Mouse (Mus musculus): Measurements from ENCODE around the gene Shpk. TPM values are rescaled to one million over a fixed set of nuclear protein-coding genes. Genes with fewer than 3 reads are reported as not detected.

Shpk gene
- 1.6 and 2.3 TPM in 2 replicates for polyA plus RNA-seq (2016; fragmentation: Nextera tagmentation; extraction: Ambion mirVana)

DNA sequence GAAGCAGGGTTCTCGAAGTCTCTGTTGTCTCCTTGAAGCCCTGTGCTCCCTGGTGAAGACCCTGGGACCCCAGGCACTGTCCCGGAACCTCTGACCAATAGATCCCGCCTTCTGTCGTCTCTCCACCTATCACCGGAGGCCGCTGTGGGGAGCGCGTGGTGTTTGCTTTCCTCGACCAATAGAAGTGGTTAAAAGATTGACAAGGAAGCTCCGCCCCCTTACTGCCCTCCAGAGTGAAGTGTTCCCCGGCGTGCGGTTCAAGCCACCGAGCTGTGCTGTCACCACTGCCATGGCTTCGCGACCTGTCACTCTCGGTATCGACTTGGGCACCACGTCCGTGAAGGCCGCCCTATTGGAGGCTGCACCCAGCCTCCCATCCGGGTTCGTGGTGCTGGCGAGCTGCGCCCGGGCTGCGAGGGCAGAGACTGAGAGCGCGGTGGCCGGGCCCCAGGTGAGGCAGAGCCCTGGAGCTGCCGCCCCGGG, at the start of gene Shpk:
Gene Shpk, plus strand, starts transcription at position 231 of the 483 bp plus-strand sequence.
- Histone ChIP-seq H3K27me3 (peaks cover 7% of the 10 kb centered on the region; the same call in 1 of the 2 replicates), H3K4me1 (replicated peaks) (peaks cover 15% of the 10 kb centered on the region), H3K27ac (no peak within 1 kb of the TSS), H3K36me3 (0 out of 2 replicates have a peak, but pooled peaks cover 3% of the 10 kb centered on the region), H3K4me2 (peak within 1 kb of the TSS; percentile 84), H3K9me3 (no peaks in the 10 kb centered on the region), H3K4me3 (replicated peaks) (peak within 1 kb of the TSS; percentile 67), H3K9ac (replicated peaks) (peak within 1 kb of the TSS; percentile 73)
- under 1% methylated on average over 32 of the region's 32 CpGs for WGBS
- peak; percentile 97 for ATAC-seq (ENCODE audit: insufficient number of reproducible peaks, insufficient read depth, low FRiP score, low TSS enrichment, low read depth)

DNA sequence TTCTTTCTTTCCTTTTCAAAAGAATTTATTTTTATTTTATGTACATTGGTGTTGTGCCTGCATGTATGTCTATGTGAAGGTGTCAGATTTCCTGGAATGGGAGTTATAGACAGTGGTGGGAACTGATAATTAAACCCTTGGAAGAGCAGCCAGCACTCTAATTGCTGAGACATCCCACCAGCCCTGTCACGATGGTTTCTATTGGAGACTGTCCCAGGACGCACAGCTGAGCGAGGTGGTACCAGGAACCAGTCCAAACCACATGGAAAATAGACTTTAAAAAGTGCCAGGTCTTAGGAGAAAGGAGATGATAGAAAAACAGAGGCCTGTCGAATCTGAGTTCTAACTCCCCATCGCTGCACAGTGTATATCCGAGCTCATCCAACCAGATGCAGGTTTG, 44.2 kb upstream of the Shpk start:
- no peaks in the 10 kb centered on the region for H3K4me1 ChIP-seq (replicated peaks)
- no peaks in the 10 kb centered on the region for H3K9me3 ChIP-seq
- ATAC-seq (ENCODE audit: insufficient number of reproducible peaks, insufficient read depth, low FRiP score, low TSS enrichment, low read depth) = no peak
- no peak overlapping the region for H3K4me3 ChIP-seq (replicated peaks)
- no peak overlapping the region for H3K9ac ChIP-seq (replicated peaks)
- 74% methylated on average over 6 of the region's 6 CpGs for WGBS
- peaks cover 38% of the 10 kb centered on the region for H3K27me3 ChIP-seq
- H3K36me3 ChIP-seq = no peaks in the 10 kb centered on the region
- H3K27ac ChIP-seq = no peak overlapping the region
- H3K4me2 ChIP-seq = no peak overlapping the region

DNA sequence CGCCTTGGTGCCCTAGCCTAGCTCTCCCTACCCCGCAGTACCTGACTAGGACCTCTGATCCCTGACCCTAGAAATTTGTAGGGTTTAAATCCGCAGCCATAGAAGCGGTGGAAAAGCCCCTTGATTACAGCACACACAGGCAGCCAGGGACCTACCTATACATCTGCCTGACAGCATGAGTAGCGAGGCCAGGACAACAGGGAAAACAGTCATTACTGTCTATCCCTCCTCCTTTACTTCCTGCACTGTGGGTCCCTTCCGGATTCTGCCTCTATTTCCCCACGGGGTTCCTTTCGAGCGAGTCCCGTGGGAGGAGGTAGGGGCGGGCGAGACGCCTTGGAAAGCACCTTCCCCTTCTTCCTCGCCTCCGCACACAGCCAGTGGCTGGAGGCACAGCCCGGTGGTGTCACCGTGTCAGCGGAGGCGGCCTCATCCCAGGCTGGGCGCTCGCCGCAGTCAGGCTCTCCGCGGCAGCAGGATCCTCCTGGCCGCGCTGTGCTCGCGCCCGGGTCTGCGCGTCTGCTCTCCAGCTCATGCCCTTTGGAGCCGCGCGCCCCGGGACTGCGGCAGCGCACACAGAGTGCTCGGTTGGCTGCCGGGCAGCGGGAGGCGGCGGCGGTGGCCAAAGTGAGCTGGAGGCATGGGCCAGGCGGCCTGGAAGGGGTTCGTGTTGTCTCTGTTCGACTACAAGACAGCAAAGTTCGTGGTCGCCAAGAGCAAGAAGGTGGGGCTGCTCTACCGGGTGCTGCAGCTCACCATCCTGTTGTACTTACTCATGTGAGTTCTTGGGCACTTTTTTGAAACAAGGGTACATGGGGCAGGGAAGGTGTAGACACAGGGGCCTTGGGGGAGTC, 39.1 kb upstream of the Shpk start, which contains the start of gene P2rx5:
Gene P2rx5, plus strand, starts transcription at position 465 of the 854 bp plus-strand sequence.
- peak within 1 kb of the TSS; percentile 56 for H3K9ac ChIP-seq (replicated peaks)
- peak within 1 kb of the TSS; percentile 89 for H3K4me2 ChIP-seq
- no peaks in the 10 kb centered on the region for H3K9me3 ChIP-seq
- ATAC-seq (ENCODE audit: insufficient number of reproducible peaks, insufficient read depth, low FRiP score, low TSS enrichment, low read depth) = no peak
- peaks cover 54% of the 10 kb centered on the region for H3K27me3 ChIP-seq
- 2% methylated on average over 49 of the region's 49 CpGs for WGBS
- peaks cover 9% of the 10 kb centered on the region; the same call in 1 of the 2 replicates for H3K4me1 ChIP-seq (replicated peaks)
- H3K4me3 ChIP-seq (replicated peaks) = peak within 1 kb of the TSS; percentile 49
- H3K36me3 ChIP-seq = no peaks in the 10 kb centered on the region
- no peak within 1 kb of the TSS for H3K27ac ChIP-seq

DNA sequence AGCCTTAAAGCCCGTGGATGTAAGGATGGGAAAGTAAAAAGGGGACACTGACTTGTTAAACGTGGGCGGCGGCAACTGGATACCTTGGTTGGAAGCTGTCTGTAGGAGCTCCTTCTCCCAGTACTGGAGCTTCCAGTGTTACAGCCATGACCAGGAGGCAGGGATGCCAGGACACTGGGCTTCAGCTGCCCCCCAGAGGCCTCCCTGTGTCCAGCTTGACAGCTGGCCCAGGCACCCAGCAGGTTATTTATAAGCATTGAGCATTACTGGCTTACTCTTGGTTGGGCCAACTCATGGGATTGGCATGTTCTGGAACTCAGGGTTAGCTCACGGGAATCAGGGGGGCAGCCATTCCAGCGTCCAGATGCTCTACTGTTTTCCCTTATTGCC, 38.5 kb upstream of the Shpk start:
- H3K9ac ChIP-seq (replicated peaks) = no peak overlapping the region
- H3K4me2 ChIP-seq = peak overlapping the region; percentile 89
- WGBS = 19% methylated on average over 6 of the region's 6 CpGs
- H3K36me3 ChIP-seq = no peaks in the 10 kb centered on the region
- H3K27me3 ChIP-seq = peaks cover 48% of the 10 kb centered on the region
- H3K4me3 ChIP-seq (replicated peaks) = peak overlapping the region; percentile 49
- H3K27ac ChIP-seq = no peak overlapping the region
- no peaks in the 10 kb centered on the region for H3K9me3 ChIP-seq
- no peak for ATAC-seq (ENCODE audit: insufficient number of reproducible peaks, insufficient read depth, low FRiP score, low TSS enrichment, low read depth)
- peaks cover 9% of the 10 kb centered on the region; the same call in 1 of the 2 replicates for H3K4me1 ChIP-seq (replicated peaks)

DNA sequence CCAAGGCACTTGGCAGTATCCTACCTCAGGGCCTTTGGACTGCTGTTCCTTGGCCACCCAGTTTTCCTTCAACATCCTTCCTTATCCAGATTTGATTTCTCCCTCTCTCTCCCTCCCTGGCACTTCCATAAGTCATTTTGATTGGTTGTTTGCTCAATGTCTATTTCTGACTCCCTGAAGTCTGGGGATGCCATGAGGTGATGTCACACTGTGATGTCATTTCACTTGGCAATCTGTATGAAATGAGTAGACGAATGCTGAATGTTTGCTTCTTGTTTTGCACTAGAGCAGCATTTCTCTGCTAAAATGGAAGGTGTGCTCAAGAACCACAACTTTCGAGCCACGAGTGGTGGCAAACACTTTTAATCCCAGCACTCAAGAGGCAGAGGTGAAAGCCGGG, 37.6 kb upstream of the Shpk start:
- no peak overlapping the region for H3K4me2 ChIP-seq
- H3K4me1 ChIP-seq (replicated peaks) = peaks cover 9% of the 10 kb centered on the region; the same call in 1 of the 2 replicates
- ATAC-seq (ENCODE audit: insufficient number of reproducible peaks, insufficient read depth, low FRiP score, low TSS enrichment, low read depth) = no peak
- no peaks in the 10 kb centered on the region for H3K36me3 ChIP-seq
- H3K27ac ChIP-seq = no peak overlapping the region
- 92% methylated on average over 4 of the region's 4 CpGs for WGBS
- no peak overlapping the region for H3K9ac ChIP-seq (replicated peaks)
- peaks cover 46% of the 10 kb centered on the region for H3K27me3 ChIP-seq
- no peak overlapping the region for H3K4me3 ChIP-seq (replicated peaks)
- no peaks in the 10 kb centered on the region for H3K9me3 ChIP-seq

DNA sequence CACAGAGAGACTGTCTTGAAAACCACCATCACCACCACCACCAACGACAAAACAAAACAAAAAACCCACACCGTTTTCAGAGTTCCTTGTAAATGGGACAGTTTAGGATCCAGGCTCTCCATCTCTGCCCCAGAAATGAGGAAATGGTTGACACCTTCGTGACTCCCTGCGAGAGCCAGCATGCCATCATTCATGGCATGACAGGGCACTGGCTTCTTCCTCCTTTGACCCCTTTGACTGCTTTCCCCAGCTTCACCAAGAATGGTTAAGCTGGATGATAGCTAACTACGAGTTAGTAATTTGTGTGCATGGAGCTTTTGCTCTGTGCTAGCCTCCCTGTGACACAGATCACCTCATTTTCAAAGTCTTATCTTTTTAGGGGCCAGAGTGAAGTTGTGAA, 37.0 kb upstream of the Shpk start:
- H3K9me3 ChIP-seq = no peaks in the 10 kb centered on the region
- H3K27me3 ChIP-seq = peaks cover 40% of the 10 kb centered on the region
- no peak overlapping the region for H3K4me2 ChIP-seq
- no peaks in the 10 kb centered on the region for H3K36me3 ChIP-seq
- no peak overlapping the region for H3K9ac ChIP-seq (replicated peaks)
- 63% methylated on average over 5 of the region's 5 CpGs for WGBS
- peaks cover 9% of the 10 kb centered on the region; the same call in 1 of the 2 replicates for H3K4me1 ChIP-seq (replicated peaks)
- H3K27ac ChIP-seq = no peak overlapping the region
- no peak overlapping the region for H3K4me3 ChIP-seq (replicated peaks)
- no peak for ATAC-seq (ENCODE audit: insufficient number of reproducible peaks, insufficient read depth, low FRiP score, low TSS enrichment, low read depth)

DNA sequence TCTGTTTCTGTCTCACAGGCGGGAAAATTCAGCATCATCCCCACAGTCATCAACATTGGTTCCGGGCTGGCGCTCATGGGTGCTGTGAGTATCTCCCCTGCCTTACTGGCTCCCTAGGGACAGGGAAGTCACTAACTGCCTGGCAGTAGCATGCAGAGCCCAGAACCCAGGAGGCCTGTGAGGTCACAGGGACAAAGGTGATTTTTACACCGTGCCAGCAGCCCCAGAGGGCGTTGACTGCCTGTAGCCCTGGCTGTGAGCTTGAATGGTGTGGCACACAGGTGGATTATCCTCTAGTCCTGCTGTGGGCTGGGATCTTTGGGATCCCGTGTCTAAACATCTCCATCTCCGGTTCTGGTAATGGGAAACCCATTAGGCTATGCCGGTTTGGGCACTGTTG, 31.2 kb upstream of the Shpk start:
- Histone ChIP-seq H3K9ac (replicated peaks) (no peak overlapping the region), H3K27me3 (no peaks in the 10 kb centered on the region), H3K36me3 (peaks cover 15% of the 10 kb centered on the region; the same call in 1 of the 2 replicates), H3K4me3 (replicated peaks) (no peak overlapping the region), H3K27ac (no peak overlapping the region), H3K4me1 (replicated peaks) (0 out of 2 replicates have a peak, but pooled peaks cover 9% of the 10 kb centered on the region), H3K9me3 (no peaks in the 10 kb centered on the region), H3K4me2 (no peak overlapping the region)
- WGBS = 81% methylated on average over 8 of the region's 8 CpGs
- no peak for ATAC-seq (ENCODE audit: insufficient number of reproducible peaks, insufficient read depth, low FRiP score, low TSS enrichment, low read depth)

DNA sequence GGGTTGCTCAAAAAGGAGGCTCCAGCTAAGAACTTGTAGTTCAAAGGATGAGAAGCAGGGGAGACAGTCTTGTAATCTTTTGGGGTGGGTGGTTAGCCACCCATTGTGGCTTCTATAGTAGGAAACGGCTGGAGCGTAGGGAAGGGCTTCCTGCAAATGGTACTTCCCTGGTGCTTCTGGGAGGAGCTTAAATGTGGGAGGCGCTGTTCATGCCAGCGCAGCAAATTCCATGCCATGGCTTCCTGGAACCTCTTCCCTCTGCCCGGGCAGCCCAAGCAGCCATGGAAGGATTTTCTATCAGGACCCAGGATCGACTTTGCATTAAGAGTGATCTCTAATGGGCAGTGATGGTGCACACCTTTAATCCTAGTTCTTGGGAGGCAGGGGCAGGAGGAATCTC, 30.7 kb upstream of the Shpk start:
- H3K9me3 ChIP-seq = no peaks in the 10 kb centered on the region
- no peak overlapping the region for H3K9ac ChIP-seq (replicated peaks)
- H3K4me1 ChIP-seq (replicated peaks) = 0 out of 2 replicates have a peak, but pooled peaks cover 9% of the 10 kb centered on the region
- H3K4me2 ChIP-seq = no peak overlapping the region
- 81% methylated on average over 6 of the region's 6 CpGs for WGBS
- peaks cover 18% of the 10 kb centered on the region; the same call in 1 of the 2 replicates for H3K36me3 ChIP-seq
- H3K4me3 ChIP-seq (replicated peaks) = no peak overlapping the region
- no peak overlapping the region for H3K27ac ChIP-seq
- H3K27me3 ChIP-seq = no peaks in the 10 kb centered on the region
- ATAC-seq (ENCODE audit: insufficient number of reproducible peaks, insufficient read depth, low FRiP score, low TSS enrichment, low read depth) = no peak

DNA sequence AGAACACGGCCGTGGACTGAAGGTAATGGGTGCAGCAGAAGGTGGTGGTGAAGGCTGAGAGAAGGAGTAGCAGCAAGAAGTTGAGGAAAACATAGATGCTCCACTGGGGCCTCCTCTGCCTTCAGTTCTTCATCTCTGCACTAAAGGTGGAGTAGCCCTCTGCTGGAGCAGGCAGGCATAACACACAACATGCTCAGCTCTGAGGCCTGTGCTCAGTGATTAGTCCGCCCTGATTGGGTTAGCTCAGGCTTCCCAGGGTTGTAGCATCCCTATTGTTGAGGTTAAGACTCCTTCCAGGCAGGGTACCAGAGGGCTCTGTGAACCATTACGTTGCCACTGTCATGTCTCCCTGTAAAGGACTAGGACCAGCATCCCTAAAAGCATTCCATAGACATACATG, 30.0 kb upstream of the Shpk start:
- H3K27ac ChIP-seq = no peak overlapping the region
- H3K36me3 ChIP-seq = peaks cover 25% of the 10 kb centered on the region; the same call in 1 of the 2 replicates
- WGBS = 45% methylated on average over 4 of the region's 4 CpGs
- no peak overlapping the region for H3K4me2 ChIP-seq
- H3K9me3 ChIP-seq = no peaks in the 10 kb centered on the region
- H3K27me3 ChIP-seq = no peaks in the 10 kb centered on the region
- no peak for ATAC-seq (ENCODE audit: insufficient number of reproducible peaks, insufficient read depth, low FRiP score, low TSS enrichment, low read depth)
- H3K4me1 ChIP-seq (replicated peaks) = 0 out of 2 replicates have a peak, but pooled peaks cover 9% of the 10 kb centered on the region
- no peak overlapping the region for H3K9ac ChIP-seq (replicated peaks)
- no peak overlapping the region for H3K4me3 ChIP-seq (replicated peaks)

DNA sequence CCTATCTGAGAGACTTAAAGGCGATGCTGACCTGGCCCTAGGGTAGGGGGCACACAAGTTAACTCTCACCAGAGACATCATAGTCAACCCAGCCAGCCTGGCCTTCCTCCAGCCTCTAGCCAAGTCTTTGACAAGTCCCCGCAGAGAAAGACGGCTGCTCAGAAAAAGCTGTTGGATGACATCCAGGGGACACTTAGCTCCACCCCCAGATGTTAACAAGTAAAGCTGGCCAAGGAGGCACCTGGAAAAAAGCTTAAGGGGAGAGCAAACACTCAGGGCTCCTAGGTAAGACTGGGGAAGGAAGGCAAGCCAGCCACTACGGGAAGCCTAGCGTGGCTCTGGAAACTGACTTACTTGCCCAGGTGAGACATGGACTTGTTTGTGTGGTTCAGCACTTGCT, 27.1 kb upstream of the Shpk start:
- no peaks in the 10 kb centered on the region for H3K27me3 ChIP-seq
- no peak overlapping the region for H3K9ac ChIP-seq (replicated peaks)
- peaks cover 23% of the 10 kb centered on the region for H3K4me1 ChIP-seq (replicated peaks)
- H3K9me3 ChIP-seq = no peaks in the 10 kb centered on the region
- H3K4me2 ChIP-seq = no peak overlapping the region
- WGBS = 64% methylated on average over 5 of the region's 5 CpGs
- ATAC-seq (ENCODE audit: insufficient number of reproducible peaks, insufficient read depth, low FRiP score, low TSS enrichment, low read depth) = no peak
- H3K27ac ChIP-seq = peak overlapping the region; percentile 12; the same call in 1 of the 2 replicates
- H3K4me3 ChIP-seq (replicated peaks) = no peak overlapping the region
- H3K36me3 ChIP-seq = peaks cover 33% of the 10 kb centered on the region; the same call in 1 of the 2 replicates

DNA sequence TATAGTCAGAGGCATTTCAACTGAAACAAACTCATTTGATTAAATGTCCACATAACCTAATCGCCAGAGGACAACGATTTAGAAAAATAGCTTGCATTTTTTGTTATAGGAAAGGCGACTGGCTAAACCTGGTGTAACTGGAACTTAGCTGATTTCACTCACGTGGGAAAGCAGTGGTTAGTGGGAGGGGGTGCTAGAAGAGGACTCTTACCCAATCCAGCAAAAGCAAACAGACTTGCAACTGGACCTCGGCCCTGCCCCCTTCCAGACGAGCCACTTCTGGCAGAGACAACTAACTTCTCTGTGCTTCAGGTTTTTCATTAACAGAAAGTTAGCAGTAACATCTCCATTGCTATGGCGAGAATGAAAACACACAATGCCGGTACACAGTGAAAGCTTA, 23.6 kb upstream of the Shpk start:
- Histone ChIP-seq H3K9ac (replicated peaks) (peak overlapping the region; percentile 86), H3K9me3 (no peaks in the 10 kb centered on the region)
- WGBS = 42% methylated on average over 8 of the region's 8 CpGs

More for the DNA sequence above, 23.6 kb upstream of the Shpk start:
- ATAC-seq (ENCODE audit: insufficient number of reproducible peaks, insufficient read depth, low FRiP score, low TSS enrichment, low read depth) = no peak
- H3K4me1 ChIP-seq (replicated peaks) = peaks cover 35% of the 10 kb centered on the region
- H3K27ac ChIP-seq = no peak overlapping the region
- peak overlapping the region; percentile 85 for H3K4me3 ChIP-seq (replicated peaks)
- H3K27me3 ChIP-seq = no peaks in the 10 kb centered on the region
- peaks cover 31% of the 10 kb centered on the region for H3K36me3 ChIP-seq
- H3K4me2 ChIP-seq = peak overlapping the region; percentile 76
